Mouse (Mus musculus): ENCODE results near the gene Btg4. TPM values are rescaled to one million over a fixed set of nuclear protein-coding genes. Genes with fewer than 3 reads are reported as not detected.

Gene Btg4
- polyA plus RNA-seq, 1 experiment: not detected

DNA sequence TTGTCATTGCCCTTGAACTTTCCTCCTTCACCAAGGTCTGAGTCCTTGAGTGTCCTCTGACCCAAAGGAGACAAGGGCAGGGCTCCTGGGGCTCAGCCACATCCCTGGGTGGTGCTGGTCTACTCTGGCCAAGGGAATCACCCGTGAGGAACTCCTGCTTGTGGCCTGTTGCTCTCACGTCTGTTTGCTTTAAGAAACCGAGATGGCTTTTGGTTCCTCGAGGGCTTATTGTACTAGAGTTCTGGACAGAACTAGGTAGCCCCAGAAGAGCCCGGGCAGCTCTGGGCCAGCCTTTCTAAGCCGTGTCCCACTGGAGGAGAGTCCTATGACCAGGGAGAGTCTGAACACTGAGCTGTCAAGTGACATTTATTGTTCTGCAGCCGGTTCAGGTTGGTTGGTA, 108.4 kb downstream of the Btg4 start:
- no peak for DNase-seq (ENCODE audit: low read depth)
- TF ChIP-seq CTCF (IDR thresholded peaks at IDR 0.05; ENCODE audit: borderline replicate concordance, extremely low read depth, insufficient read depth, insufficient read length) (no peak), POLR2A (IDR thresholded peaks at IDR 0.05; ENCODE audit: borderline replicate concordance, extremely low read depth, insufficient read depth, insufficient read length, poor library complexity, severe bottlenecking) (no peak)

Other genes starting within 250 kb of the Btg4 start
- 32.2 and 38.5 TPM in 2 replicates for gene Ppp2r1b, start 215.6 kb upstream of the Btg4 start, polyA plus RNA-seq (2012; rRNA removed)
- gene Sik2, start 51.8 kb upstream of the Btg4 start, polyA plus RNA-seq (2012; rRNA removed): 17.2 and 20.8 TPM in 2 replicates
- 0.71 and 1.4 TPM in 2 replicates for gene Layn, start 16.2 kb downstream of the Btg4 start, polyA plus RNA-seq (2012; rRNA removed)
- gene 4833427G06Rik, start 41.2 kb downstream of the Btg4 start, polyA plus RNA-seq (2012; rRNA removed): 0.63 and 0.72 TPM in 2 replicates
- 0.01 and 0.04 TPM in 2 replicates for gene Gm32742, start 104.6 kb downstream of the Btg4 start, polyA plus RNA-seq (2012; rRNA removed)
- gene Pou2af1, start 152.8 kb downstream of the Btg4 start, polyA plus RNA-seq (2012; rRNA removed): 0.13 and 0.18 TPM in 2 replicates
- 1.1 and 1.2 TPM in 2 replicates for gene Colca2, start 217.7 kb downstream of the Btg4 start, polyA plus RNA-seq (2012; rRNA removed)